Mouse (Mus musculus) hindbrain, postnatal 0 days (tissue): Measurements from ENCODE around the gene Dcxr. TPM values are rescaled to one million over a fixed set of nuclear protein-coding genes. Genes with fewer than 3 reads are reported as not detected.
"Not testable (repeated sequence)": the region's sequence is repeated elsewhere in the genome, so short reads cannot be mapped to it uniquely, and the experiment has no call there.

Experiments
- ATAC-seq: fragments of 200-750 bp; cut with Nextera tagmentation; 2 replicates; pipeline ENCODE4 v1.8.0; 2017; ENCODE audit warnings: mild to moderate bottlenecking, moderate TSS enrichment, moderate library complexity
- DNase-seq: peaks from one replicate; pipeline ENCODE4 v3.0.0-alpha.2; 2015; ENCODE audit warnings: low spot score
- H3K27ac ChIP-seq: fragments of 300-500 bp; sonication (generic); 2 replicates; pipeline ENCODE4 v1.5.1; 2014; ENCODE audit warnings: mild to moderate bottlenecking
- H3K27me3 ChIP-seq: fragments of 300-500 bp; sonication (generic); 2 replicates; pipeline ENCODE4 v1.6.1; 2014; ENCODE audit warnings: low read length, mixed read lengths; ENCODE audit not compliant: insufficient read depth
- H3K36me3 ChIP-seq: fragments of 300-500 bp; sonication (generic); 2 replicates; pipeline ENCODE4 v1.6.1; 2014; ENCODE audit warnings: low read length, mixed read lengths; ENCODE audit not compliant: insufficient read depth
- H3K4me1 ChIP-seq: fragments of 300-500 bp; sonication (generic); 2 replicates; pipeline ENCODE4 v1.6.1; 2014; ENCODE audit warnings: antibody characterized with exemption, low read length, mixed read lengths; ENCODE audit not compliant: insufficient read depth
- H3K4me2 ChIP-seq: fragments of 300-500 bp; sonication (generic); 2 replicates; pipeline ENCODE4 v1.6.1; 2014; ENCODE audit warnings: low read depth, mild to moderate bottlenecking, low read length, moderate library complexity, mixed read lengths
- H3K4me3 ChIP-seq: fragments of 300-500 bp; sonication (generic); 2 replicates; pipeline ENCODE4 v1.5.1; 2014; ENCODE audit warnings: low read length
- H3K9ac ChIP-seq: fragments of 300-500 bp; sonication (generic); replicated peaks from 2 replicates; pipeline ENCODE4 v1.6.1; 2014; ENCODE audit warnings: mild to moderate bottlenecking, low read length, moderate library complexity, mixed read lengths
- H3K9me3 ChIP-seq: fragments of 300-500 bp; sonication (generic); 2 replicates; pipeline ENCODE4 v1.6.1; 2016; ENCODE audit warnings: low read length, mixed read lengths
- CTCF ChIP-seq: IDR thresholded peaks from 2 replicates; pipeline ENCODE4 v1.5.1; 2016; ENCODE audit warnings: antibody characterized with exemption, control low read depth, low read depth
- WGBS: fragments of 180-500 bp; shearing (Covaris S2); extraction: QIAGEN DNeasy Blood & Tissue Kit; methylation state at CpG from one replicate; pipeline ENCODE4 v1.1.7; 2014; 5-methylcytosine and 5-hydroxymethylcytosine counted together
- polyA plus RNA-seq: library from polyadenylated mRNA; unstranded; fragments of >200 nt; fragmentation: Nextera tagmentation; extraction: Ambion mirVana; gene quantifications from 2 replicates; pipeline ENCODE4 v1.2.1, GENCODE M21; 2015
- total RNA-seq: library from RNA; depleted of rRNA; stranded (reverse); fragments of >200 nt; gene quantifications from 2 replicates; pipeline ENCODE4 v1.2.3, GENCODE M21; 2014; rRNA removed

The Dcxr gene
- total RNA-seq, result 16.1 and 17.6 TPM in 2 replicates
- polyA plus RNA-seq, result 20.2 and 21.3 TPM in 2 replicates

DNA sequence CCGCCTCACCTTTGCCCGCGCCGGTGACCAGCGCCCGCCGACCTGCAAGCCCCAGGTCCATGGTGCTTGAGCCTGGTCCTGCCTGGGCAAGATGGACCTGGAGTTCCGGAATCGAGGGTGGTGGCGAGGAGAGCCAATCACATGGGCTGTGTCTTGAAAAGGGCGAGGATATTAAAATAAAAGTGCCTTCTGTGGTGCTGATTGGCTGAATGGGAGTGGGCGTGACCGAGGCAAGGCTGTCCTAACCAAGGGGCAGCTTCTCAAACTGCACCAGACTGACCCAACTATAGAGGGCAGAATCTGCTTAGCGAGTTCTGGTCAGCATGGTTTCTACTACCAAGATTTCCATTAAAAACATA, at the start of gene Dcxr:
Gene Dcxr (minus strand): TSS at position 113 of the 359 bp plus-strand sequence.
- WGBS, result 3% methylated on average over 14 of the region's 14 CpGs
- peak; percentile 57 for TF ChIP-seq CTCF
- Histone ChIP-seq H3K27ac (peak within 1 kb of the TSS; percentile 32; the same call in 1 of the 2 replicates), H3K9me3 (no peaks in the 10 kb centered on the region), H3K4me3 (peak within 1 kb of the TSS; percentile 49), H3K4me1 (peaks cover 4% of the 10 kb centered on the region; the same call in 1 of the 2 replicates), H3K9ac (peak within 1 kb of the TSS; percentile 57), H3K36me3 (no peaks in the 10 kb centered on the region), H3K4me2 (peak within 1 kb of the TSS; percentile 78), H3K27me3 (no peaks in the 10 kb centered on the region)
- peak; percentile 91 for ATAC-seq
- DNase-seq, result peak; percentile 87

DNA sequence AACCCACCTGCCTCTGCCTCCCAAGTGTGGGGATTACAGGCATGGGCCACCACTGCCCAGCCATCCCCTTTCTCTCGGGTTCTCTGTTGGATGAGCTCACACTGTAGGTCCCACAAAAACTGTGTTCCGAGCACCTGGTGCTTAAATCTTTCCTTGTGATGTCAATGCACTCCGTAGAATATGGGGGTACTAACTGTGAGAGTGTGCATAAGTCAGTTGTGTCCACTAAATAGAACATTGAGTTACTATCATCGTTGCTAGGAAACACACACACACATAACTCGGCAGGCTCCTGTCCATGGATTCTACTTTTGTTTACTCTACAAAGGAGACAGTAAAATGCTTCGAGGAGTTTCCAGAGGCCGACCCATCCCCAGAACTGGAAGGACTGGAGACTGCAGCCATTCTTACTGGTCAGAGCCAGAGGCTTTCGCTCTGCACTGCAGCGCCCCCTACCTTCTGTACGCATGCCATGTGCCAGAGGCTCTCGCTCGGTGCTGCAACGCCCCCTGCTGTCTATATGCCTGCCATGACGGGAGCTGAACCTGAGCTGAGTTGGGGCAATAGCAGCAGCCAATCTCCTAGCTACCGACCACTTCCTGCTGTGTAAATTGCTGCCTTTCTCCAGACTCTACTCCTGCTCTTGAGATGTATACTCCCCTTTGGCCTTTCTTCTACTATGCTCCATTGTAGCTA, 48.8 kb upstream of the Dcxr start:
- Histone ChIP-seq H3K4me2 (no peak overlapping the region), H3K9ac (no peak overlapping the region), H3K27ac (no peak overlapping the region), H3K4me1 (no peaks in the 10 kb centered on the region), H3K9me3 (no peaks in the 10 kb centered on the region), H3K4me3 (no peak overlapping the region), H3K27me3 (no peaks in the 10 kb centered on the region), H3K36me3 (peaks cover 11% of the 10 kb centered on the region)
- TF ChIP-seq CTCF, result peak; percentile 100
- ATAC-seq, result peak; percentile 93
- peak; percentile 96 for DNase-seq
- WGBS, result 23% methylated on average over 15 of the region's 15 CpGs

DNA sequence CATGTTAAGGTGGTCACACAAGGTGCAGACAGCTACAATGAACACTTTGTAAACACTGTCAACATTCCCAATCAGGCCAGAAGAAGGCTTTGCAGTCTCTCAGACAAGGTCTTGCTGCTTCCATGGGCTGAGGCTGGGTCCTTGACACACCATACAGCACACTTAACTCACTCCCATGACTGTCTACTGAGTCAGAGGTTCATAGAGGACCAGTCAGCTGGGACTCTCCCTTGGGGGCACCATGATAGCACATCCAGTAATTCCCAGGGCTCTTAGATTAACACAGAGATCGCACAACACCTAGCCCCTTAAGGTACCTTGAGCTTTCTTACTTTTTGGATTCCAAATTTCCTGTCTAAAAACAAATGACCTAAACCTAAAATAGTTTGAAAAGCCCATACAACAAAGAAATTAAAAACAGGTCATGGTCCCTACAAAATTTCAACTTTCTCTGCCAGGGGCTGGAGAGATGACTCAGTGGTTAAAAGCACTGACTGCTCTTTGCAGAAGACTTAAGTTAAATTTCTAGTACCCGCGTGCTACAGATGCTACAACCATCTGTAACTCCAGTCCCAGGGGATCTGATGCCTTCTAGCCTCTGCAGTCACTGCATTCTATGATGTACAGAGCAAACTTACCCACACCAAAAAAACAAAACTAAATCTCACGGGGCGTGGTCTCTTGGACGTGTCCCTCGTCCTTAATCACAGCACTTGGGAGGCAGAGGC, 46.5 kb upstream of the Dcxr start:
- H3K4me2 ChIP-seq, result no peak overlapping the region
- H3K36me3 ChIP-seq, result no peaks in the 10 kb centered on the region
- H3K9ac ChIP-seq, result no peak overlapping the region
- no peaks in the 10 kb centered on the region for H3K4me1 ChIP-seq
- WGBS, result 78% methylated on average over 7 of the region's 7 CpGs
- H3K4me3 ChIP-seq, result no peak overlapping the region
- ATAC-seq, result no peak
- no peak for DNase-seq
- no peaks in the 10 kb centered on the region for H3K9me3 ChIP-seq
- no peaks in the 10 kb centered on the region for H3K27me3 ChIP-seq
- no peak for TF ChIP-seq CTCF
- H3K27ac ChIP-seq, result no peak overlapping the region

DNA sequence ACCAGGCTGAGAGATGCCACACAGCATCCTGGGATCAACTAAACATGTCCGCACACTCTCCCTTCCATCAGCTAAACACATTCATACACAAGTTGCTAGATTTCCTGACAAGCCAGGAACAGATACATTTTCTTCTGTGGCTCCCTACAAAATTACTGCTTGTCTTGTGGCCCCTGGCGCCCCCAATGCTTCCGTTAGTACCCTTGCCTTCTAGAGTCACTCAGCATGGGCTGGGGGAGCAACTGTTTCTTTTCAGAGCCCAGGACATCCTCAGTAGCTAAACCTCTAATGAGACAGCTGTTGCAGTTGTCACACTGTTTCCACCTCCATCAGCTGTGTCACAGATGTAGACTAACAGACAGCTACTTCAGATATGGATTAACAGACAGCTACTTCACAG, 45.7 kb upstream of the Dcxr start:
- no peaks in the 10 kb centered on the region for H3K36me3 ChIP-seq
- no peaks in the 10 kb centered on the region for H3K27me3 ChIP-seq
- 80% methylated on average over 3 of the region's 3 CpGs for WGBS
- H3K4me1 ChIP-seq, result no peaks in the 10 kb centered on the region
- H3K9ac ChIP-seq, result no peak overlapping the region
- ATAC-seq (no peak), DNase-seq (no peak)
- no peak for TF ChIP-seq CTCF
- no peak overlapping the region for H3K27ac ChIP-seq
- no peak overlapping the region for H3K4me2 ChIP-seq
- H3K4me3 ChIP-seq, result no peak overlapping the region
- no peaks in the 10 kb centered on the region for H3K9me3 ChIP-seq

DNA sequence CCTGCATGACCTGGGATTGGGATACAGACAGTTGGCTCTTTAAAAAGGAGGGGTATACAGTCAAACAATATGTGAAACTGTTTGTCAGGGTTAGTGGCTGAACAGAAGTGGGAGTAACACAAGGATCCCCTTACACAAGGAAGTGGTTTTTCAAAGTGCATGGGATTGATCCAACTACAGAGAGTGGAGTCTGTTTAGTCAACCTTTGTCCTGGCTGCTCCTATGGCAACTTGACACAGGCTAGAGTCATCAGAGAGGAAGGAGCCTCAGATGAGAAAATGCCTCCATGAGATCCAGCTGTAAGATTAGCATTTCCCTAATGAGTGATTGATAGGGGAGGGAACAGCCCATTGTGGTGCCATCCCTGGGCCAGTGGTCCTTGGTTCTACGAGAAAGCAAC, 41.1 kb upstream of the Dcxr start:
- Histone ChIP-seq H3K4me1 (no peaks in the 10 kb centered on the region), H3K4me2 (no peak overlapping the region), H3K9me3 (no peaks in the 10 kb centered on the region), H3K36me3 (no peaks in the 10 kb centered on the region), H3K27ac (no peak overlapping the region), H3K4me3 (no peak overlapping the region), H3K9ac (no peak overlapping the region), H3K27me3 (no peaks in the 10 kb centered on the region)
- no peak for DNase-seq
- no peak for ATAC-seq
- no peak for TF ChIP-seq CTCF
- WGBS, result 50% methylated on average over 1 of the region's 1 CpGs

DNA sequence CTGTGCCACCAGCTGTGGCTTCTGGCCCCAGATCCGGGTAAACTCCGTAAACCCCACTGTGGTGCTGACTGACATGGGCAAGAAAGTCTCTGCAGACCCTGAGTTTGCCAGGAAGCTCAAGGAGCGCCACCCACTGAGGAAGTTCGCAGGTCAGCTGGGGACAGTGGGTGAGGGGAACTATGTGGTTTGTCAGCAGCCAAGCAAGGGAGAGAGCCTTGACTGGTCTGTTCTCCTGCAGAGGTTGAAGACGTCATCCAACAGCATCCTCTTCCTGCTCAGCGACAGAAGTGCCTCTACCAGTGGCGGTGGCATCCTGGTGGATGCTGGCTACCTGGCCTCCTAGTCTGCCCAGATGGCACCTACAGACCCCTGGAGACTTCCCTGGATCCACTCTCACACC, 39.9 kb upstream of the Dcxr start:
- H3K4me2 ChIP-seq, H3K9me3 ChIP-seq, H3K4me1 ChIP-seq, ATAC-seq, H3K9ac ChIP-seq, H3K4me3 ChIP-seq, H3K27ac ChIP-seq, H3K36me3 ChIP-seq, DNase-seq, H3K27me3 ChIP-seq: not testable (repeated sequence)
- 82% methylated on average over 3 of the region's 7 CpGs for WGBS

DNA sequence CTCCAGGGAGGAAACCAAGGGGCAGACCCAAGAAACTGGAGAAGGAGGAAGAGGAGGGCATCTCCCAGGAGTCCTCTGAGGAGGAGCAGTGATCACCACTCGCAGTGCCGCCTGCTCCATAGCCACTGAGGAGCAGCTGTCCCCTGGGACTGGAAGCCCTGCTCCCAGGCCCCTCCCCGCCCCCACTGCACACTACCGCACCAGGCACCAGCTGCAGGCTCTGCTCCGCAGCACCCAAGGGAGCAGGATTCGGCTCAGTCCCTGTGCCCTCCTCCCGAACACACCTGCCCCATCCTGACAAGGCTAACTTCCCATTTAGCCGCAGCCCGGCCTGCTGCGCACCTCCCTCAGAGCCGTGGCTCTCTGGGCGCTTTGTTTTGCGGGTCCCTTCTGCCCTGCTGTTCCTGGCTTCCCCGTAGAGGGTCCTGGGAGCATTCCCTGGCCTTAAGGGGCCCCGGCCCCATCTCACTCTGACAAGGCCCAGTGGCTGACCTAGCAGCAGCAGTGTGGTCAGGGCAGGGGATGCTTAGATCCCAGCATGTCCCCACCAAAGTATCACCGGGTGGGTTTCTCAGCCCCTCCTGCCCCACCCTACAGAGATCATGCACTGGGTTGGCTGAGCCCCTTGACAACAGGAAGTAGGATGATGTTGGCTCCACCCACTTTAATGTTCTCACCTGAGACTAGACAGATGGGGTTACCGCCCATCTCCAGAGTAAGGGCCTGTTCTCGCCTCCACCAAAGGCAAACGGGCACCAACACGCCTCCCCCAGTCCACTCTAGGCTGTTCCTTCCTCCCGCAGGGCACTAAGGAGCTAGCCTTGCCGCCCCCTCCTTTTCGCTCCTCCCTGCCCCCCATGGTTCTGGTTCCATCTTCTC, 36.3 kb upstream of the Dcxr start:
- peak; percentile 35; the same call in 1 of the 2 replicates for ATAC-seq
- not testable (repeated sequence) for H3K9ac ChIP-seq, H3K4me3 ChIP-seq, H3K4me1 ChIP-seq, H3K4me2 ChIP-seq, DNase-seq, H3K27ac ChIP-seq, H3K9me3 ChIP-seq, H3K36me3 ChIP-seq, H3K27me3 ChIP-seq
- 13% methylated on average over 3 of the region's 23 CpGs for WGBS

DNA sequence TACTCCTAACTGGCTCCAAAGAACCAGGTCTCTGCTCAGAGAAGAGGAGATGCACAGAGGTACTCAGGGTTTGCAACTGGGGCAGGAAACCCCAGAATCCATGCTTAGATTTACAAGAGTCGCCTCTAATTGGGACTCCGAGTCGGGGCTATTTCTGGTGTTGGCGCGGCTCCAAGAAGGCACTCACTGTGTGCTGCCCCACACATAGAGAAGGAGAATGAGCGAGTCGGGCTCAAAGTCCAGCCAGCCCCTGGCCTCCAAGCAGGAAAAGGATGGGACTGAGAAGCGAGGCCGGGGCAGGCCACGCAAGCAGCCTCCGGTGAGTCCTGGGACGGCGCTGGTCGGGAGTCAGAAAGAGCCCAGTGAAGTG, 35.6 kb upstream of the Dcxr start, which contains the start of gene Hmga1b:
Gene Hmga1b (plus strand): TSS at position 123 of the 370 bp plus-strand sequence.
- not testable (repeated sequence) for H3K9ac ChIP-seq, H3K9me3 ChIP-seq, DNase-seq, H3K4me1 ChIP-seq, ATAC-seq, H3K4me2 ChIP-seq, H3K4me3 ChIP-seq, H3K27me3 ChIP-seq, H3K36me3 ChIP-seq, H3K27ac ChIP-seq
- 19% methylated on average over 14 of the region's 14 CpGs for WGBS
